Mouse (Mus musculus) gastrocnemius, postnatal 4 days (tissue): ENCODE measurements around the gene Frrs1l. TPM values are rescaled to one million over a fixed set of nuclear protein-coding genes. Genes with fewer than 3 reads are reported as not detected.

Source experiments
- DNase-seq, 2 experiments: peaks; one replicate each; pipeline ENCODE4 v3.0.0; 2021 to 2022; ENCODE audit warnings: low spot score in 2 of 2, mixed read lengths in 2 of 2
- long read RNA-seq, 2 experiments: library from polyadenylated mRNA; stranded (forward); transcript quantifications; one replicate each; pipeline ENCODE4 v2.0.0; 2021
- total RNA-seq, 2 experiments: library from RNA; stranded (reverse); gene quantifications; 2 replicates each; pipeline ENCODE4 v1.2.3; 2021

The Frrs1l gene
- total RNA-seq: under 1 TPM; 0.05 to 0.26 TPM
- long read RNA-seq, experiment 1: 0 reads
- long read RNA-seq, experiment 2, full-length matches to known transcripts: 1 of 1 reads
- long read RNA-seq, experiment 2, partial matches to known transcripts: 0 of 1 reads
- long read RNA-seq, experiment 2, other reads (novel, unspliced or antisense): 0 of 1 reads

DNA sequence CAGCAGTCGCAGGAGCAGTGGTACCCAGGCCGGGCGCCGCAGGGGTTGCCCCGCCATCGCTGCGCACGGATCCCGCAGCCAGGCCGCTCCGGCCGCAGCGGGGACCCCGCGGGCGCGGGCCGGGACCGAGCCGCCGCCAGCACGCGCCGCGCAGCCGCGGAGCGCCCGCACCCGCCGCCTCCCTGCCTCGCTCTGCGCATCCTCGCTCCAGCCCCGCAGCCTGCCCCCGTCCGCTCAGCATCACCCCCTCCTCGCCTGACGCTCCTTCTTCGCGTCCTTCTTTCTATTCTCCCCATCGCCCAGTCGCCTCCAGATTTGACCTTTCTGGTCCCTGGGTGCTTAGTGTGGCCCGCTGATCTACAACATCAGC, at the start of gene Frrs1l:
TSS of gene Frrs1l (minus strand) at position 177 of the 370 bp plus-strand sequence.
- no peak for DNase-seq

- no peak for DNase-seq
Measured at GRCm38 (mm10) chr4:57039127-57040031, 49.2 kb upstream of the Frrs1l start.

- no peak for DNase-seq
Measured at GRCm38 (mm10) chr4:57037554-57037953, 47.4 kb upstream of the Frrs1l start.

DNA sequence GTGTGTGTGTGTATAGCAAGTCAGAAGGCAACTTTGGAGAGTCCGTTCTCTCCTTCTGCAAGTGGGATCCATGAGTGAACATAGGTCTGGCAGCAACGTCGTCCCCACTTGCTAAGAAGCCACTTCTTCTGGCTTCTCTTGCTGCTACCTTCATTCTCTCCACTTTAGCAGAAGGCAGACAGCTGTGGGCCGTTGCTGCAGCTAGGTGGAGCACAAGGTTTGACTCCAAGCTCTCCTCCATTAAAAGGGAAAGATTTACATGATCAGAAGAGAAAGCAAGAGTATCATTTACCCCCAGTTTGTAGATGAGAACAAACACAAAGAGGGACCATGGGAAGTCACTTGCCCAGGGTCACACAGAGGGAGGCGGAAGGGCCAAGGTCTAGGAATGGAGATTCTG, 44.0 kb upstream of the Frrs1l start:
- no peak for DNase-seq

DNA sequence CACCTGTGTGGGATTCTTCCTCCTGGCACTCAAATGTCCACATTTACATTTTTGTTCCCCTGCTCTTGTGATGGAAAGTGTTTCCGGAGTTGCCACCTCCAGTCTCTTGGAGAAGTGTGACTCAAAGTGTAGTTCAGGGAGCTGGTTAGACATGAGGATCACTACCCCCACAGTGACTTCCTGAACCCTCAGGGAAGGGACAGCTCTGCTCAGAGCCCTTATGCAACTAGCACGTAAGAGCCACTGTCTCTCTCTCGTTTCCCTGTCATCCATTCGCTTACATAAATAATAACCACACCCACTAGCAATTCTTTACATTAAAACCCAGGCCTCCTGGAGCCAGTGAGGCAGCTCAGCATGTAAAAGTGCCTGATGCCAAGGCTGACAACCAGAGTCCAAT, 41.2 kb upstream of the Frrs1l start:
- DNase-seq: no peak

DNA sequence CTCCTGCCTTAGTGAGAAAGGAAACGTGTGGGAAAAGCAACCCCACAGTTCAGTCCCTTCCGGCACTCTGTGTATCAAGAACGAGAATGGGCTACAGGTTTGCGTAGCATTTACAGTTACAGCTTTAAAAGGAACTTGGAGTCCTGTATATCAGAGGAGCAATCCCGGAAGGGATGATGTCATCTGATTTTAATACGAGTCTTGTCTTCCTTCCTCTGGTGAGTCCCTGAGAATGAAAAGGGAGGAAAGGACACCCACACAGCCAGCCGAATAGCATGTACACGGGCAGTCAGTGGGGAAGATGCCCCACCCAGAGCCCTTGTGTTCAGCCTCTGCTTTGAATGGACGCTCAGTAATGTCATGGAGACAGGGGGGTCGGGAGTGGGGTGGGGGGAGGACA, 37.8 kb upstream of the Frrs1l start:
- DNase-seq: no peak

GRCm38 (mm10) chr4:57023527-57023926, 33.3 kb upstream of the Frrs1l start:
- no peak for DNase-seq

DNA sequence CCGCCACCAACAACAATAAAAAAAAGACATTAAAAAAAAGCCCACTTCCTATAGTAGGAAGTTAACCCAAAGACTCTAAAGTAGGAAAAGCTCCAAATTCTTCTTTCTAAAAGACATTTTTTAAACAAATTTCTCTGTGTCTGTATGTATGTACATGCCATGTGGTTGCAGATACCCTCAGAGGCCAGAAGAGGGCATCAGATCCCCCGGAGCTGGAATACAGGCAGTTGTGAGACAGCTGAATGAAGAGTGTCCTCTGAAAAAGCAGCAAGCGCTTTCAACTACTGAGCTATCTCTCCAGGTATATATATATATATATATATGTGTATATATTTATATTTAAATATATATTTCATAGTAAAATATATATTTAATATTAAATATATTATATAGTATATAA, 31.1 kb upstream of the Frrs1l start:
- DNase-seq: no peak

- DNase-seq: peak; percentile 55 to 73
Measured at GRCm38 (mm10) chr4:57017229-57017628, 27.0 kb upstream of the Frrs1l start.

DNA sequence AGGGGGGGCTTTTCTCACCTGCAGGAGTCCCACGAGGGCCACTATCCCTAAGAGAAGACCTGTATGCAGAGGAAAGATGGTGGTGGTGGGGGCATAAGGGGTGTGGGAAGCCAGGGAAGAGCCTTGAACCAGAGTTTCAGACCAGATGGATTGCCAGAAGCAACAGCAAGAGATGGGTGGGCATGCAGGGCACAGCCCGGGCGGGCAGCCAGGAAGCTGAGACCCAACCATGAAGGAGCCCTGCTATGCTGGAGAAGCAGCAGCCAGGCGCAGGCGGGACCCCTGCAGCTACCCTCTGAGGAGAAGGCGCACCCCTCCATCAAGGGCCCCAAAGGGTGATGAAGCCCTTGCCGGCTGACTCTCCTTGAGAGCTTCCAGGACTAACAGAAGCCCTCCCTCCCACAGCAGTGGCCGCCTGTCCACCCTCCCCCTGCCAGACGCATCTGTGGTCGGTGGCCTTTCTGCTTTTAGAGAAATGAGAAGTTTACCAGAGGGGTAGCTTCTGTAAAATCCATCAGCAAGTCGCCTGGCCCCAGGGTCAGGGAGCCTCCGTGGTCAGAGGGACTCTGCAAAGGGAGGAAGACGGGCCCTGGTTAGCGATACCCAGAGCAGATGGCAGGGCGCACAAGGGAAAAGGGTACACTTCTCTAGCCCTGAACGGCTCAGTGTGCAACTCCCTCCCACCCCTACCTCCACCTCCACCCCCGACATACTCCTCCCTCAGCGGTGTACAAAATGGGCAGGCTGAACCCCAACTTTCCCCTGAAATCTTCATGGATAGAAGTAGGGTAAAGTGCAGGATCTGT, 26.4 kb upstream of the Frrs1l start:
- no peak for DNase-seq

DNA sequence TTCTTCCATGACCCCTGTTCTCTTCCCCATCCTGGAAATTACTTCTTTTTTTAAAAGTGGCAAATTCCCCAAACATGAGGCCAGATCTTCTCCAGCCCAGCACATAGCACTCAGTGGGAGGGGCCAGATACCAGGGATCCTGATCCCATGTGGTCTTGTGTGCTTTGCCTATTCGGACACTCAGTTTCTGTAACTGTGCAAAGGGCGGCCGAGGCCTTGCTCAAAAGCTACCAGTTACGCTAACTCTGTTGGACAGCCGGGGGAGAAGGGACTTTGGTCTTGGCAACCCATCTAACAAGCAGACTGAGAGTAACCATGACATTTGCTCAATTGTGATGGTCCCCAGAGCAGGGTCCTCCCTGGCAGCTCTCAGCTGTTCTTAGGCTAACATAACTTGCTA, 24.8 kb upstream of the Frrs1l start:
- no peak for DNase-seq

DNA sequence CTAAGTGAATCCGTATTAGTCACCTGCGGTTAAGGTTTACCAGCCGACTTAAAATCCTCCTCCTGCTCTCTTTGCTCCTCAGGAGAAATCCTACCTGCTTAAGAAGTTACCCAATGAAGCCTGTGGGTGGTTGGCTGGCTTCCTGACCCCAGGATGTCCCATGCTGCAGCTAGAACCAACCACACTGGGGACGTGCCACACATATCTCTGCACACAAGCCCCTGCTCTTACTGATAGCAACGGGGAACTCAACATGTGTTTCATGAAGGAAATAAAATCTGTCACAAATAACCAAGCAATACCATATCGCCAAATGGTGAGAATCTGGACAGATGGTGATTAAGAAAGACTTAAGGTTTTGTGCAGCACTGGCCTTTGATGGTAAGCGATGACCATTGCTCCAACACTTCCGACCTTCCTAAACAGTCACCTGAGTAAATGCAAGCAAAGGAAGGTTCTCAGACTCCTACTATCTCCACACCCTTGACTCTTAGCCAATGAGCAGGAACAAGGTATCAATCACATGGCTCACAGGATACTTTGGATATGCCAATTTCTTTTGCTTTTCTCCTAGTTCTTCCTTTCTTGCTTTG, 21.4 kb upstream of the Frrs1l start:
- DNase-seq: no peak

GRCm38 (mm10) chr4:57010919-57011318, 20.7 kb upstream of the Frrs1l start:
- DNase-seq: no peak

GRCm38 (mm10) chr4:57010425-57010824, 20.2 kb upstream of the Frrs1l start:
- DNase-seq: no peak

- no peak for DNase-seq
Measured at GRCm38 (mm10) chr4:57007717-57008116, 17.5 kb upstream of the Frrs1l start.

GRCm38 (mm10) chr4:57005011-57005410, 14.8 kb upstream of the Frrs1l start:
- DNase-seq: no peak

DNA sequence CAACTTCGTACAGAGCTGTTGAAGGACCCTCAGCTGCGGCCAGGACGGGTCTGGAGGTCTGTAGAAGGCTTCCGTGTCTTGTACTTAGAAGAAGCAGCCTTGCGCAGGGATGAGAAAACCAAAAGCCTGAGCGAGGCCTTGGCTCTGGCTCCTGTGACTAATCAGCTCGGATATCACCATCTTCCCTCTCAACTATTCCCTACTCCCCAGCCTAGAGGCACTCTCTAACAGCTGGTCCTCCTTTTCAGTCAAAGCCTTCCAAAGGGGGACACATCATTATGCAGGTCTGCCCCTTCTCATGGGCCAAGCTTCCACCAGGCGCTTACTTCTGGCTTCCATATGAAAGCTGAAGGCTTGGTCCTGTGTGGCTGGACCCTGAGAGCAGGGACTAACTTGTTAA, 13.7 kb upstream of the Frrs1l start:
- no peak for DNase-seq

- DNase-seq: no peak
Measured at GRCm38 (mm10) chr4:57002751-57003150, 12.6 kb upstream of the Frrs1l start.

DNA sequence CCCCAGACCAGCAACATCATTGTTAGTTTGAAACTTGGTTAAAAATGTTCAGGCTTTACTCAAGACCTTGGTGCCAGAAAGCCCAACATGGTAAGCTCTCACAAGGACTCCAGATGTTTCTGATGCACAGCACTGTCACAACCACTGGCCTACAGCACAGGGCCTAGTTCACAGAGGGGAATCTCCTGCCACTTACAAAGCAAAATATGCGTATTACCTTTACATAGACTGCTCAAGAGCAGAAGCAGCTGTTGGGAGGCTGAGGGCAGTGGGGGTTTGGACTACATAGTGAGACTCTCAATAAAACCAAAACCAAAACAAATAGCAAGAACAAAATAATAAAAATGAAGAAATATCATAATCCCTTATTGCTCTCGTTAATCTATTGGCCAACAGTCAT, 11.2 kb upstream of the Frrs1l start:
- no peak for DNase-seq

DNA sequence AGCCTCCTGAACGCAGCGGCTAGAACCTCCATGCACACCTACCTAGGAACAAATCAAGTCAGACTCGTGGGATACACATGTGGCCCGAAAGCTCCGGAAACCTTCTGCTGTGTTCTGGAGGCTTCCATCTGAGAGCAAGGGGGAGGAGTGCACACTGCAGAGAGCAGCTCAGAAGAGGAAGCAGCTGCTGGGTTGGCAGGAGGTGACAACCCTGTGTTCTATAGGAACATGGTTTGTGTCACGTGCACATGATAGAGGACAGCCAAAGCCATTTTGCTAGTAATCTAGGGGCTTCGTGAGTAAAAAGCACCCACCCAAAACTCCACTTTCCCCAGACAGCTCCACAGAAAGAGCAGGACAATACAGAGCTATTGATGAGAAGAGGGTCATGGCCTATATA, 3.1 kb upstream of the Frrs1l start:
- DNase-seq: no peak

DNA sequence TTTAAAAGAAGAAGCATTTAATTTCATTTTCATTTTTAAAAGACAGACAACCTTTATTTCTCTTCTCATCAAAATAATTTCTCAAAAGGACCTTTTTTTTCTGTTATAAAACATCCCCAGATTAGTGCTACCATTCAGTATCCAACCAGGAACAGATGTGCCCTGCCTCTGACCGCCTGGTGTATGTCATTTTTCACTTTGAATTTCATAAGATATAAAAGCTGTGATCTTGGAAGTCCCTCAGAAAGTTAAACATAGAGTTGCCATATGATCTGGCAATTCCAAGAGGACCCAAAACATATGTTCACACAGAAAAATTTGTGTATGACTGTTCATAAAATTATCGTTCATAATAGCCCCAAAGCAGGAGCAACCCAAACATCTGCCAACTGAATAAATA, 1.8 kb upstream of the Frrs1l start:
- no peak for DNase-seq
